Mouse (Mus musculus) erythroblast, embryonic 14.5 days (primary cell): ENCODE data around the gene Fer.

Experiments
- GATA1 ChIP-seq: IDR thresholded peaks from 2 replicates; pipeline ENCODE4 v1.6.1; 2012; ENCODE audit warnings: low read length, inconsistent platforms, mixed read lengths
- TAL1 ChIP-seq: IDR thresholded peaks from 3 replicates; pipeline ENCODE4 v1.6.1; 2012; ENCODE audit warnings: low read length, inconsistent platforms, mixed read lengths

DNA sequence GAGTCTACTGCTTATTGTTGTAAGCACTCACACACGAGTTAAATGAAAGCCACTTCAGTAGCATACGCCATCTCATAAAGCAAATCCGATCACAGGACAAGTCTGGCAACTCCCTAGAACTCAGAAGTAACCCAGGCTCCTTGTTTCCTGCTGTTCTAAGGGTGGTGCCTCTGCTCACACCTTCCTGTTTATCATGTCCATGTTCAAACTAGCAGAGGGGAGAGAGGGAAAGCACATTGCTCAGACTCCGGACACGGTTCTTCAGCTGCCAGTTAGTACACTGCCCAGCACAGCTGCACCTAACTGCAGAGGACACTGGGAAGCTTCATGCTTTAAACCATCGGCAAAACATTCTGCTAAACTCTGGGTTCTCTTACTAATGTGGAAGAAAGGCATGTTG lies 269.3 kb downstream of the Fer start:
- TF ChIP-seq GATA1 (no peak), TAL1 (no peak)
